Comparison of ENCODE assay signal across 8 mouse cellular contexts in the genomic region with DNA sequence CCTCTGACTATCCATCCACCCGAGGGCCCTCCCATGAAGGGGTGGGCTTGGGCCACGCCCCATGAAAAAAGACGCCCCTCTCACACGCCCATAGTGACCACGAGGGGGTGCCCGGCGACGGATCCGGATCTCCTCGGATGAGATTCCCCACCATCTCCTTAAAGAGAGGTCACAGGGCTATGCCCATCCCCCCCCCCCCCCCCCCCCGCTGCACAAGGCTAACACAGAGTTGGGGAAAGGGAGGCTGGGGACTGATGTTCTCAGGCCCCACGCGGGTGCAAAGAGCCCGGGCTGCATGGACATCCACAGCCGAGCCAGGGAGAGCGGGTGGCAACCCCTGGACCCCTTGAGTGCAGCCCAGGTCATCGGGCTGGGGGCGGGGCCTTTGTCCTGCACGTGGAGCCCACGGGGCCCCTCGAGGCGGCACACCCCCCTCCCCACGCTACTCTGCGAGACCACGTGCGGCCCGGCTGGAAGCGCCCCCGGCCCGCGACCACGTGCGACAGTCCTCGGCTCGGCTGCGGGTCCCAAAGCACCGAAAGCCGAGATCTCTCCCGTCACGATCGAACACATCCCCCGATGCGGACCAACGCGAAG. TPM values are rescaled to one million over a fixed set of nuclear protein-coding genes. Genes with fewer than 3 reads are reported as not detected.
DNase-seq lines count a peak whose midpoint lies in the region; ATAC-seq lines count a peak whose summit lies in the region.

No protein-coding gene starts in this region.

- peaks cover 16% of the 10 kb centered on the region for H3K36me3 ChIP-seq in forebrain, embryonic 16.5 days (ENCODE audit: control insufficient read depth, insufficient read depth)
- peaks cover 13% of the 10 kb centered on the region for H3K36me3 ChIP-seq in hindbrain, embryonic 11.5 days (ENCODE audit: control insufficient read depth, insufficient read depth, low read length)

- H3K27ac ChIP-seq in forebrain, embryonic 16.5 days (ENCODE audit: low read length) = peak overlapping the region; percentile 87
- peak overlapping the region; percentile 92 for H3K27ac ChIP-seq in hindbrain, embryonic 11.5 days (ENCODE audit: low read depth, low read length)

- H3K4me2 ChIP-seq in forebrain, embryonic 16.5 days (ENCODE audit: low read length) = peak overlapping the region; percentile 79
- peak overlapping the region; percentile 65 for H3K4me2 ChIP-seq in hindbrain, embryonic 11.5 days (replicated peaks; ENCODE audit: low read depth, low read length)

- under 1% methylated on average over 43 of the region's 45 CpGs for WGBS in forebrain, embryonic 16.5 days
- WGBS in hindbrain, embryonic 11.5 days = 1% methylated on average over 39 of the region's 45 CpGs

- H3K9ac ChIP-seq in forebrain, embryonic 16.5 days (replicated peaks; ENCODE audit: low read depth, low read length) = peak overlapping the region; percentile 88
- peak overlapping the region; percentile 98 for H3K9ac ChIP-seq in hindbrain, embryonic 11.5 days (ENCODE audit: low read depth, low read length)

- peak; percentile 94 for DNase-seq in R1 (ENCODE audit: low read depth, low spot score)
- DNase-seq in cerebellum, adult 11-12 months = peak; percentile 82
- peak; percentile 83 for DNase-seq in hindbrain, embryonic 11.5 days (ENCODE audit: low spot score)
- peak; percentile 46 to 47 for DNase-seq in left cerebral cortex, adult 18-20 months (ENCODE audit: low spot score in 2 of 2)
- DNase-seq in lung, postnatal 36 days = peak; percentile 79
- DNase-seq in right cerebral cortex, adult 2 months (ENCODE audit: low spot score in 2 of 2) = peak; percentile 40 to 52

- no peak for ATAC-seq in forebrain, embryonic 16.5 days
- ATAC-seq in hindbrain, embryonic 11.5 days (ENCODE audit: low FRiP score) = peak; percentile 10
- ATAC-seq in erythroid progenitor cell, adult 5-6 weeks (replicated peaks; ENCODE audit: low FRiP score, poor library complexity, severe bottlenecking) = no peak

- peaks cover 31% of the 10 kb centered on the region for H3K4me1 ChIP-seq in forebrain, embryonic 16.5 days (replicated peaks; ENCODE audit: control insufficient read depth, insufficient read depth, low read length)
- peaks cover 3% of the 10 kb centered on the region; the same call in 1 of the 2 replicates for H3K4me1 ChIP-seq in hindbrain, embryonic 11.5 days (replicated peaks; ENCODE audit: control insufficient read depth, insufficient read depth, low read length)

- H3K4me3 ChIP-seq in forebrain, embryonic 16.5 days (replicated peaks; ENCODE audit: low read length) = peak overlapping the region; percentile 74
- H3K4me3 ChIP-seq in hindbrain, embryonic 11.5 days (ENCODE audit: low read depth, low read length) = peak overlapping the region; percentile 97

- no peaks in the 10 kb centered on the region for H3K9me3 ChIP-seq in forebrain, embryonic 16.5 days (ENCODE audit: control insufficient read depth, low read length)
- H3K9me3 ChIP-seq in hindbrain, embryonic 11.5 days (ENCODE audit: control insufficient read depth, low read length) = no peaks in the 10 kb centered on the region

- no peaks in the 10 kb centered on the region for H3K27me3 ChIP-seq in forebrain, embryonic 16.5 days (replicated peaks; ENCODE audit: control insufficient read depth, insufficient read depth, low read length)
- no peaks in the 10 kb centered on the region for H3K27me3 ChIP-seq in hindbrain, embryonic 11.5 days (ENCODE audit: control insufficient read depth, insufficient read depth, low read length)

RNA-seq across cellular contexts. Expression of gene Prmt1, which starts 0.7 kb away (rescaled TPM):
- 646 and 707 TPM in 2 replicates for polyA plus RNA-seq in forebrain, embryonic 16.5 days (2015; fragmentation: Nextera tagmentation; extraction: Ambion mirVana)
- 249 and 259 TPM in 2 replicates for polyA plus RNA-seq in hindbrain, embryonic 11.5 days (2014; fragmentation: Nextera tagmentation; extraction: Ambion mirVana)
- 100 to 1,000 TPM; 174 to 178 TPM for total RNA-seq in left cerebral cortex, adult 18-20 months (2021)
- total RNA-seq in erythroid progenitor cell, adult 5-6 weeks (2015; ENCODE audit: low replicate concordance) = 17.3 and 28.9 TPM in 2 replicates
- 2.3 and 25.4 TPM in 2 replicates for total RNA-seq in erythroid progenitor cell, adult 5-6 weeks (2017; ENCODE audit: low replicate concordance)

RNA-seq across cellular contexts. Expression of gene Cpt1c, which starts 11.0 kb away (rescaled TPM):
- polyA plus RNA-seq in forebrain, embryonic 16.5 days (2015; fragmentation: Nextera tagmentation; extraction: Ambion mirVana) = 49.1 and 63.9 TPM in 2 replicates
- 23.4 and 23.5 TPM in 2 replicates for polyA plus RNA-seq in hindbrain, embryonic 11.5 days (2014; fragmentation: Nextera tagmentation; extraction: Ambion mirVana)
- 10 to 100 TPM; 98.3 to 98.4 TPM for total RNA-seq in left cerebral cortex, adult 18-20 months (2021)
- total RNA-seq in erythroid progenitor cell, adult 5-6 weeks (2015; ENCODE audit: low replicate concordance) = 1.1 TPM in 1 of 2 replicates, not detected in the other
- total RNA-seq in erythroid progenitor cell, adult 5-6 weeks (2017; ENCODE audit: low replicate concordance) = 1.7 TPM in 1 of 2 replicates, not detected in the other

RNA-seq across cellular contexts. Expression of gene Irf3, which starts 11.8 kb away (rescaled TPM):
- polyA plus RNA-seq in forebrain, embryonic 16.5 days (2015; fragmentation: Nextera tagmentation; extraction: Ambion mirVana) = 56.2 and 60.6 TPM in 2 replicates
- 59.6 and 63.9 TPM in 2 replicates for polyA plus RNA-seq in hindbrain, embryonic 11.5 days (2014; fragmentation: Nextera tagmentation; extraction: Ambion mirVana)
- total RNA-seq in left cerebral cortex, adult 18-20 months (2021) = 10 to 100 TPM; 35.2 to 41.9 TPM
- 50.7 and 80.7 TPM in 2 replicates for total RNA-seq in erythroid progenitor cell, adult 5-6 weeks (2015; ENCODE audit: low replicate concordance)
- 44.2 and 62.0 TPM in 2 replicates for total RNA-seq in erythroid progenitor cell, adult 5-6 weeks (2017; ENCODE audit: low replicate concordance)

RNA-seq across cellular contexts. Expression of gene Bcl2l12, which starts 12.8 kb away (rescaled TPM):
- 15.3 and 16.0 TPM in 2 replicates for polyA plus RNA-seq in forebrain, embryonic 16.5 days (2015; fragmentation: Nextera tagmentation; extraction: Ambion mirVana)
- polyA plus RNA-seq in hindbrain, embryonic 11.5 days (2014; fragmentation: Nextera tagmentation; extraction: Ambion mirVana) = 54.2 and 56.8 TPM in 2 replicates
- 1 to 10 TPM; 2.8 to 3.8 TPM for total RNA-seq in left cerebral cortex, adult 18-20 months (2021)
- 6.3 and 10.1 TPM in 2 replicates for total RNA-seq in erythroid progenitor cell, adult 5-6 weeks (2015; ENCODE audit: low replicate concordance)
- 3.6 and 8.7 TPM in 2 replicates for total RNA-seq in erythroid progenitor cell, adult 5-6 weeks (2017; ENCODE audit: low replicate concordance)

RNA-seq across cellular contexts. Expression of gene Scaf1, which starts 30.5 kb away (rescaled TPM):
- polyA plus RNA-seq in forebrain, embryonic 16.5 days (2015; fragmentation: Nextera tagmentation; extraction: Ambion mirVana) = 42.1 and 44.3 TPM in 2 replicates
- polyA plus RNA-seq in hindbrain, embryonic 11.5 days (2014; fragmentation: Nextera tagmentation; extraction: Ambion mirVana) = 44.0 and 49.6 TPM in 2 replicates
- total RNA-seq in left cerebral cortex, adult 18-20 months (2021) = 100 to 1,000 TPM; 159 to 163 TPM
- total RNA-seq in erythroid progenitor cell, adult 5-6 weeks (2015; ENCODE audit: low replicate concordance) = 20.9 and 30.2 TPM in 2 replicates
- total RNA-seq in erythroid progenitor cell, adult 5-6 weeks (2017; ENCODE audit: low replicate concordance) = 15.8 and 31.6 TPM in 2 replicates

Comparison
In these comparisons a context has a peak if more than half of its experiments do, and no peak if none do; other contexts are left out.
1. RNA of gene Prmt1, which starts 0.7 kb away (total RNA-seq): 174 to 178 TPM in left cerebral cortex, adult 18-20 months; 2.3 to 28.9 TPM in erythroid progenitor cell, adult 5-6 weeks; every median in the first group is over 4 times any median in the second.
2. RNA of gene Cpt1c, which starts 11.0 kb away (total RNA-seq): 98.3 to 98.4 TPM in left cerebral cortex, adult 18-20 months; 1.1 to 1.7 TPM in erythroid progenitor cell, adult 5-6 weeks; every median in the first group is over 10 times any median in the second.
3. Peak in every context shown above with its lines, with median percentiles within 50 percentile points of each other: DNase-seq.